Mouse (Mus musculus) liver, embryonic 11.5 days (tissue): ENCODE results near the gene Capza1. TPM values are rescaled to one million over a fixed set of nuclear protein-coding genes. Genes with fewer than 3 reads are reported as not detected.
"Not testable (repeated sequence)": the region's sequence is repeated elsewhere in the genome, so short reads cannot be mapped to it uniquely, and the experiment has no call there.

Experiments used
- ATAC-seq: fragments of 200-750 bp; cut with Nextera tagmentation; replicated peaks from 2 replicates; pipeline ENCODE4 v1.8.0; 2017; ENCODE audit warnings: moderate number of reproducible peaks, mild to moderate bottlenecking, moderate TSS enrichment, moderate library complexity; ENCODE audit not compliant: low FRiP score
- DNase-seq: peaks from one replicate; pipeline ENCODE4 v3.0.0-alpha.2; 2017; ENCODE audit warnings: low spot score
- H3K27ac ChIP-seq: fragments of 300-500 bp; sonication (generic); 2 replicates; pipeline ENCODE4 v1.5.1; 2014; ENCODE audit warnings: mild to moderate bottlenecking, low read depth, low read length, control low read depth
- H3K27me3 ChIP-seq: fragments of 300-500 bp; sonication (generic); replicated peaks from 2 replicates; pipeline ENCODE4 v1.6.1; 2014; ENCODE audit warnings: low read length, mixed read lengths; ENCODE audit not compliant: control insufficient read depth, insufficient read depth
- H3K36me3 ChIP-seq: fragments of 300-500 bp; sonication (generic); 2 replicates; pipeline ENCODE4 v1.6.1; 2014; ENCODE audit warnings: mild to moderate bottlenecking, low read length, moderate library complexity, mixed read lengths; ENCODE audit not compliant: control insufficient read depth, insufficient read depth
- H3K4me1 ChIP-seq: fragments of 300-500 bp; sonication (generic); replicated peaks from 2 replicates; pipeline ENCODE4 v1.6.1; 2014; ENCODE audit warnings: low read length, mixed read lengths; ENCODE audit not compliant: control insufficient read depth, insufficient read depth
- H3K4me2 ChIP-seq: fragments of 300-500 bp; sonication (generic); 2 replicates; pipeline ENCODE4 v1.6.1; 2014; ENCODE audit warnings: mild to moderate bottlenecking, control low read depth, moderate library complexity
- H3K4me3 ChIP-seq: fragments of 300-500 bp; sonication (generic); 2 replicates; pipeline ENCODE4 v1.5.1; 2014; ENCODE audit warnings: low read depth, low read length, control low read depth
- H3K9ac ChIP-seq: fragments of 300-500 bp; sonication (generic); 2 replicates; pipeline ENCODE4 v1.6.1; 2014; ENCODE audit warnings: low read depth, low read length, control low read depth
- H3K9me3 ChIP-seq: fragments of 300-500 bp; sonication (generic); 2 replicates; pipeline ENCODE4 v1.6.1; 2016; ENCODE audit warnings: low read length, inconsistent platforms, mixed read lengths; ENCODE audit not compliant: control insufficient read depth
- WGBS: fragments of 180-500 bp; shearing (Covaris S2); extraction: QIAGEN DNeasy Blood & Tissue Kit; methylation state at CpG from one replicate; pipeline ENCODE4 v1.1.7; 2014; 5-methylcytosine and 5-hydroxymethylcytosine counted together
- polyA plus RNA-seq: library from polyadenylated mRNA; unstranded; fragments of >200 nt; fragmentation: Nextera tagmentation; extraction: Ambion mirVana; gene quantifications from 2 replicates; pipeline ENCODE4 v1.2.1, GENCODE M21; 2014

Capza1 gene
- polyA plus RNA-seq = 169 and 209 TPM in 2 replicates

DNA sequence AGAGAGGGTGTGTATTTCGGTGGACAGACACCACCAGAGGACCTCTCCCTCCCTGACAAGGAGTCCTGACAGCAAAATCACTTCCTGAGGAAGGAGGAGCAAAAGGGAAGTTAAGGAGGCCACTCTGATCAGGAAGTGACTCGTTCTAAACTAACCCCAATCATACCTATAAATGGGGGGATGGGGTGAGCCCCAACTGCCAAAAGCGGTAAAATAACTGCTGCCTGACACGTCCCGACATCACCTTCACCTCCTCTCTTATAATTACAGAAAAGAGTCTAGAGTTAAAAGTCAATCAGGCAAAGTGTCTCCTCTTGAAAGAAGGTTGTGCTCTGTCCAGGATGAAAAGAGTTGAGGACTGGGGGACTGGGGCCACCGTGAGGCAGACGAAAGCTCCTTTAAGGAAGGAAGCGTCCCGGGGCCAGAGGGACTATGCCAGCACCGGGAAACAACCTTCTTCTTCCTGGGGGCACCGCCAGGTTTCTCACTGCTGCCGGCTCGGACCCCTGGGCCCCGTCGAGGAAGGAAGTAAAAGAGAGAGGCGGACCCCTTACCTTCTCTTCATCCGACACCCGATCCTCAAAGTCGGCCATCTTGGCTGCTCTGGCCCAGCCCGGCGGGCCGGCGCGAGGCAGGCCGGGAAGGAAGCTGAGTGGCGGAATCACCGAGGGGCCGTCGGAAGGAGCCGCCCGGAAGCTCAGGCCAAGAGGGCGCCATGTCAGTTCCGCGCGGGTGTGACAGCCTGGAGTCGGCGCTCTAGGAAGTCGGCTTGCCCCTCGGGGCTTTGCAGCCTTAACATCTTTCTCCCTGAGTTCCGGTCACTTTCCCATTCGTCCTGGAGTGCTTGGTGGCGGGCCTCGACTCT lies at the start of gene Capza1, which contains the start of gene St7l:
Gene Capza1 (minus strand): TSS at position 720 of the 865 bp plus-strand sequence.
Gene St7l (plus strand): TSS at position 220 of the 865 bp plus-strand sequence.
- peak within 1 kb of the TSS; percentile 97 for H3K27ac ChIP-seq
- peaks cover 22% of the 10 kb centered on the region for H3K4me1 ChIP-seq
- peak within 1 kb of the TSS; percentile 96 for H3K4me3 ChIP-seq
- no peaks in the 10 kb centered on the region for H3K27me3 ChIP-seq
- peak within 1 kb of the TSS; percentile 60 for H3K4me2 ChIP-seq
- H3K9me3 ChIP-seq = no peaks in the 10 kb centered on the region
- peak; percentile 88 for DNase-seq
- WGBS = under 1% methylated on average over 42 of the region's 43 CpGs
- peak; percentile 94 for ATAC-seq
- H3K9ac ChIP-seq = peak within 1 kb of the TSS; percentile 96
- no peaks in the 10 kb centered on the region for H3K36me3 ChIP-seq

DNA sequence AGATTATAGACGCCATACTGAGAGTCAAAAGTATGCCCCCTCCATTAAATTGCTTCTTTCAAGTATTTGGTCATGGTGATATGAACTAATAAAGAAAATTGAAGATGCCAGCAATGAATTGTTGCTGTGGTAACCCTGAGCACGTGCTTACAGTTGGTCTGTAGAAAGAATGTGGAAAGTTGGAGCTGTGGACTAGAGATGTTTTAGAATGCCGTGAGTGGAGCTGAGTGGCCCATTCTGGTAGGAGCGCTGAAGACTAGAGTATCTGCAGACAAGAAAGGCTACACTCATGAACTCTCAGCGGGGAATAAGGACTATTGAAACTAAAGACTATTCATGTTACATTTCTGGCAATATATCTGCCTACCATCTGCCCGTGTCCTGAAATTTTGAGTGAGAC lies 44.9 kb upstream of the Capza1 start:
- Histone ChIP-seq H3K36me3 (peaks cover 6% of the 10 kb centered on the region; the same call in 1 of the 2 replicates), H3K9ac (no peak overlapping the region), H3K27ac (no peak overlapping the region), H3K4me1 (no peaks in the 10 kb centered on the region), H3K27me3 (no peaks in the 10 kb centered on the region), H3K9me3 (no peaks in the 10 kb centered on the region), H3K4me2 (no peak overlapping the region), H3K4me3 (no peak overlapping the region)
- ATAC-seq = no peak
- WGBS = 89% methylated on average over 6 of the region's 6 CpGs
- DNase-seq = no peak

DNA sequence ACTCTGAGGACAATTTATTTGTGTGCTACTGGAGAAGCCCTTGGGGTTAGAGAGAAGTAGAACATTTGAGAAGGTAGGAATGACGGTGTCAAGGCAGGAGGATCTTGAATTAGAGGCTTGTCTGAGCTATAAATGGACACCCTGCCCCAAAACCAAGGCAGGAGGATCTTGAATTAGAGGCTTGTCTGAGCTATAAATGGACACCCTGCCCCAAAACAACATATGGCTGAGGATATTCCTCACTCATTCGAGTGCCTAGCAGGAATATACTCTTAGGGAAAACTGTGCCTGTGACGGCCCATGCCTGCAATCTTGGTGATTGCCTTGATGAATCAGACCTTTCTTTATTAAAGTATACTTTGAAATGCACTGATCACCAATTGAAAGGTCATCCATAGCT lies 41.7 kb upstream of the Capza1 start:
- no peak overlapping the region for H3K4me2 ChIP-seq
- DNase-seq (no peak), ATAC-seq (no peak)
- peaks cover 8% of the 10 kb centered on the region; the same call in 1 of the 2 replicates for H3K36me3 ChIP-seq
- H3K9me3 ChIP-seq = no peaks in the 10 kb centered on the region
- 93% methylated on average over 3 of the region's 3 CpGs for WGBS
- H3K27me3 ChIP-seq = no peaks in the 10 kb centered on the region
- H3K4me1 ChIP-seq = no peaks in the 10 kb centered on the region
- H3K27ac ChIP-seq = no peak overlapping the region
- no peak overlapping the region for H3K9ac ChIP-seq
- no peak overlapping the region for H3K4me3 ChIP-seq

DNA sequence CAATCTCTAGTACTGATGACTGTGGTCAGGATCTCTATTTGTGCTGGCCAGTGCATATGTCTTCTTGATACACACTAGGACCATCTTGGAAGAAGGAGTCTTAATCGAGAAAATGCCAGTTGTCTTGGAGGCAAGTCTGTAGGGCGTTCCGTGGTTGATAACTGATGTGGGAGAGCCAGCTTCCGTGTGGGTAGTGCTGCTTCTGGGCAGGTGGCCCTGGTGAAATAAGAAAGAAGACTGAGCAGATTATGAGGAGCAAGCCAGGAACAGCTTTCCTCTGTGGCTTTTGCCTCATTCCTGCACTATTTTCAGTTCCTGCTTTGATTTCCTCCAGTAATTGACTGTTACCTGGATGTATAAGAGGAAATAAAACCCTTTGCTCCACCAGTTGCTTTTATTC lies 41.1 kb upstream of the Capza1 start:
- Histone ChIP-seq H3K4me2 (no peak overlapping the region), H3K36me3 (peaks cover 8% of the 10 kb centered on the region; the same call in 1 of the 2 replicates), H3K9ac (no peak overlapping the region), H3K4me3 (no peak overlapping the region), H3K27me3 (no peaks in the 10 kb centered on the region), H3K27ac (no peak overlapping the region), H3K4me1 (no peaks in the 10 kb centered on the region), H3K9me3 (no peaks in the 10 kb centered on the region)
- ATAC-seq (no peak), DNase-seq (no peak)
- 87% methylated on average over 4 of the region's 4 CpGs for WGBS

DNA sequence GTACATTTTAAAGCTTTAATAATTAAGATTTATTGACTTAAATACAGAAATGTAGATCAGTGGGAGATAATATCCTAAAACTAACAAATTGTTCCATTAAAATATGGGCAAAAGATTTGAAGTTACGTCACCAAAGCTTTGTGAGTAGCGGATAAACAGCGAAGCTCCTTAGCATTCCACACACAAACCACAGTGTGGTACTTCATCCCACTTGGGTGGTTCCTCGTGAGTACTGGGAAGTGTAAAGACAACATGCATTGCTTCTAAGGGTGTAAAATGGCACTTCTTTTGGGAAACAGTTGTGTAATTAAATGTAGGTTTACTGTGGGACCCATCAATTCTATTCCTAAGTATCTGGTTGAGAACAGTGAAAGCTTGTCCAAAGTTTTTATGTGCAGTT lies 36.8 kb upstream of the Capza1 start:
- no peak for ATAC-seq
- WGBS = 91% methylated on average over 4 of the region's 4 CpGs
- H3K36me3 ChIP-seq = peaks cover 8% of the 10 kb centered on the region; the same call in 1 of the 2 replicates

DNA sequence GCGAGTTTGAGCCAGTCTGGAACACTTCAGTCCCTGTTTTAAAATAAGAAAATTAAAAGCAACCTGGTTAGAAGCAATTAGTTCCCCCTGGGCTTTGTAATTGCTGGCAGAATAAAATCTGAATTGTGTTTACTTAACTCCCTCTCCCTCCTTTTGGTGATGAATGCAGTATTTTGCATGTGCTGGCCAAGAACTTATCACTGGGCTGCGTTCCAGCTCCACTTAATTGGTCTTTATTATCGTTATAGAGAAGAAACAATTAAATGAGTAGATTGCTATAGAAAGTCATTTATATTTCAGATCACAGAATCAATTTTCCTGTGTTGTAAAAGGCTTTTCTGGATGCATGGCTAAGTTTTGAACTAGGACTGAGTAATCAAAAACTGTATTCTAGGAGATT lies 31.8 kb upstream of the Capza1 start:
- WGBS = 93% methylated on average over 3 of the region's 3 CpGs
- ATAC-seq (no peak), DNase-seq (no peak)
- H3K4me2 ChIP-seq = no peak overlapping the region
- H3K4me1 ChIP-seq = no peaks in the 10 kb centered on the region
- peaks cover 8% of the 10 kb centered on the region; the same call in 1 of the 2 replicates for H3K36me3 ChIP-seq
- no peaks in the 10 kb centered on the region for H3K27me3 ChIP-seq
- no peak overlapping the region for H3K27ac ChIP-seq
- H3K4me3 ChIP-seq = no peak overlapping the region
- no peak overlapping the region for H3K9ac ChIP-seq
- no peaks in the 10 kb centered on the region for H3K9me3 ChIP-seq

More for the DNA sequence above, 36.8 kb upstream of the Capza1 start:
- Histone ChIP-seq H3K4me3 (no peak overlapping the region), H3K4me1 (no peaks in the 10 kb centered on the region), H3K9ac (no peak overlapping the region), H3K27me3 (no peaks in the 10 kb centered on the region), H3K4me2 (no peak overlapping the region), H3K9me3 (no peaks in the 10 kb centered on the region), H3K27ac (no peak overlapping the region)
- no peak for DNase-seq

DNA sequence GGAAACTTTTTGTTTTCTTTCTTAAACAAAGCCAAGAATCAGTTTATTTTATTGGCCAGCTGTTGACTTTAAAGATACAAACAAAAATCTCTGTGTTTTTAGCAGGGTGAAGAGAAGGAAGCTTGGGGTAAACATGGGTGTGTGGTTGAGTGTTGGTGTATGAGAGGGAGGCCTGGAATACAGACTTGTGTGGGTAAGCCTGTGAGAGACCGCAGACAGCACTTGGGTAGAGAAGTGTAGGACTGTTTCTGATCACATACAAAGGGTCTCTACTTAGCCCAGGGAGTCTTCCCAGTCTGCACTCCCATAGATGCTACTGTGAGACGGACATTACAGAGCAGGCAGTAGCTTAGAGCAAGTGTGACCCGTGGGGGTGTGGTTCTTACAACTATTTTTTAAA lies 24.3 kb upstream of the Capza1 start:
- DNase-seq (no peak), ATAC-seq (no peak)
- Histone ChIP-seq H3K27ac (no peak overlapping the region), H3K27me3 (no peaks in the 10 kb centered on the region), H3K9me3 (no peaks in the 10 kb centered on the region), H3K9ac (no peak overlapping the region), H3K4me3 (no peak overlapping the region), H3K36me3 (peaks cover 9% of the 10 kb centered on the region), H3K4me1 (no peaks in the 10 kb centered on the region), H3K4me2 (no peak overlapping the region)
- 86% methylated on average over 3 of the region's 3 CpGs for WGBS

DNA sequence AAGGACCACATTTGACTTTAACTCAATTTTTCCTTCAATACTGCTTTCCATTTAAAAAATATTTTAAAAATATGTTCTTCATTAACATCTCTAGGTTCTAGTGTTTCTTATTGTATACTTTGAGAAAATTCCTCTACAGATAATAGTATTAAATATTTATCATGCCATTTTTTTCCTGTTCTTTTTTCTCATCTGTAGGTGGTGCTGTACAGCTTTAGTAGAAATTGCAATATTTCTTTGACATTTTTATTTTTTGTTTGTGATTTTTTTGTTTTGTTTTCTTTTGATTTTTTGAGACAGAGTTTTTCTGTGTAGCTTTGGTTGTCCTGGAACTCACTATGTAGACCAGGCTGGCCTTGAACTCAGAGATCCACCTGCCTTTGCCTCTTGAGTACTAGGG lies 5.3 kb upstream of the Capza1 start:
- no peak overlapping the region for H3K9ac ChIP-seq
- no peak overlapping the region for H3K4me2 ChIP-seq
- peaks cover 8% of the 10 kb centered on the region for H3K4me1 ChIP-seq
- no peak overlapping the region for H3K4me3 ChIP-seq
- H3K27ac ChIP-seq = no peak overlapping the region
- DNase-seq (no peak), ATAC-seq (no peak)
- H3K27me3 ChIP-seq = no peaks in the 10 kb centered on the region
- no peaks in the 10 kb centered on the region for H3K9me3 ChIP-seq
- peaks cover 17% of the 10 kb centered on the region for H3K36me3 ChIP-seq

DNA sequence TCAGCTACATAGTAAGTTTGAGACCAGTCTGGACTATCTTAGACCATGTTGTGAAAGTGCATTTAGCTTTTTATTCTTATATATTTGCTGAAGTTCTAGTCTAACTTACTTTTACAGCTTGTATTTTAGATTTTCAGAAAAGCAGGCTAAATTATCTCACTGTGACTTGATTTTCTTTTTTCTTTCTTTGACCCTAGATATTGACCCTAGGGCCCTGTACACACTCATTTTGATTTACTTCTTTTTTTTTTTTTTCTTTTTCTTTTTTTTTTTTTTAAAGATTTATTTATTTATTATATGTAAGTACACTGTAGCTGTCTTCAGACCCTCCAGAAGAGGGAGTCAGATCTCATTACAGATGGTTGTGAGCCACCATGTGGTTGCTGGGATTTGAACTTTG lies 2.4 kb upstream of the Capza1 start:
- H3K4me2 ChIP-seq = peak overlapping the region; percentile 60; the same call in 1 of the 2 replicates
- H3K36me3 ChIP-seq, DNase-seq, H3K9me3 ChIP-seq, H3K9ac ChIP-seq, ATAC-seq, H3K27ac ChIP-seq, H3K27me3 ChIP-seq, H3K4me3 ChIP-seq: not testable (repeated sequence)
- H3K4me1 ChIP-seq = peaks cover 17% of the 10 kb centered on the region
